Comparison of ENCODE assay signal across 34 mouse cellular contexts in genomic region chrX:134300219-134300618, GRCm38 (mm10). TPM values are rescaled to one million over a fixed set of nuclear protein-coding genes. Genes with fewer than 3 reads are reported as not detected.
DNase-seq lines count a peak whose midpoint lies in the region; ATAC-seq and TF ChIP-seq lines count a peak whose summit lies in the region.
"Had no signal": no experiment of that assay in that cellular context is flagged by ENCODE, and none has a peak within 500 bp of the region (broad histone marks: within the 10 kb centered on the region; RNA-seq: fewer than 3 reads in every experiment).

No protein-coding gene starts in this region.

- H3K4me1 ChIP-seq in hindbrain, embryonic 13.5 days (replicated peaks) = 0 out of 2 replicates have a peak, but pooled peaks cover 11% of the 10 kb centered on the region
- no peaks in the 10 kb centered on the region for H3K4me1 ChIP-seq in hindbrain, postnatal 0 days (ENCODE audit: insufficient read depth, low read length)
- H3K4me1 ChIP-seq in MEL (ENCODE audit: control insufficient read depth in 1 of 2, insufficient read depth in 2 of 2, low read length in 2 of 2) = peaks cover 9 to 17% of the 10 kb centered on the region in 2 experiments
- 0 out of 2 replicates have a peak, but pooled peaks cover 5% of the 10 kb centered on the region for H3K4me1 ChIP-seq in heart, embryonic 10.5 days
- H3K4me1 ChIP-seq: liver, embryonic 12.5 days; neural tube, embryonic 12.5 days had no signal

- no peak for TF ChIP-seq RAD21 in MEL (IDR thresholded peaks at IDR 0.05; ENCODE audit: low read depth, low read length)

- no peak overlapping the region for H3K9ac ChIP-seq in hindbrain, embryonic 13.5 days
- H3K9ac ChIP-seq in hindbrain, postnatal 0 days (replicated peaks; ENCODE audit: low read length) = no peak overlapping the region
- H3K9ac ChIP-seq in MEL (ENCODE audit: control insufficient read depth, low read depth, low read length, poor library complexity, severe bottlenecking) = peak overlapping the region; percentile 20; the same call in 1 of the 2 replicates
- H3K9ac ChIP-seq: forebrain, embryonic 12.5 days; liver, embryonic 12.5 days; liver, postnatal 0 days; midbrain, embryonic 15.5 days; neural tube, embryonic 12.5 days had no signal

- H3K36me3 ChIP-seq in hindbrain, embryonic 13.5 days = peaks cover 9% of the 10 kb centered on the region
- no peaks in the 10 kb centered on the region for H3K36me3 ChIP-seq in hindbrain, postnatal 0 days (ENCODE audit: insufficient read depth, low read length)
- H3K36me3 ChIP-seq in MEL (ENCODE audit: control insufficient read depth in 1 of 2, insufficient read depth in 2 of 2, low read length in 2 of 2) = peaks cover 0 to 25% of the 10 kb centered on the region in 2 experiments; a peak in 2 of 4 replicates
- H3K36me3 ChIP-seq in heart, embryonic 10.5 days = no peaks in the 10 kb centered on the region
- H3K36me3 ChIP-seq: liver, embryonic 12.5 days; midbrain, embryonic 15.5 days; neural tube, embryonic 12.5 days had no signal

- H3K27ac ChIP-seq in hindbrain, embryonic 13.5 days = no peak overlapping the region
- no peak overlapping the region for H3K27ac ChIP-seq in hindbrain, postnatal 0 days
- peak overlapping the region; percentile 5; the same call in 1 of the 2 replicates for H3K27ac ChIP-seq in MEL (ENCODE audit: control insufficient read depth, low read depth, low read length)
- H3K27ac ChIP-seq in heart, embryonic 10.5 days = no peak overlapping the region
- H3K27ac ChIP-seq: forebrain, embryonic 12.5 days; layer of hippocampus, adult 2 months; liver, embryonic 12.5 days; midbrain, embryonic 15.5 days; neural tube, embryonic 12.5 days; stomach, postnatal 0 days had no signal

- ATAC-seq in hindbrain, embryonic 13.5 days (ENCODE audit: low FRiP score) = no peak
- ATAC-seq in hindbrain, postnatal 0 days = no peak
- ATAC-seq in megakaryocyte progenitor cell, adult 5-6 weeks (replicated peaks; ENCODE audit: poor library complexity) = 0 out of 2 replicates have a peak, but pooled peaks have one; percentile 31
- ATAC-seq: intestine, embryonic 16.5 days; liver, embryonic 12.5 days; liver, postnatal 0 days; lung, postnatal 0 days; midbrain, embryonic 15.5 days had no signal

- H3K4me2 ChIP-seq in hindbrain, embryonic 13.5 days = peak overlapping the region; percentile 33; the same call in 1 of the 2 replicates
- H3K4me2 ChIP-seq in hindbrain, postnatal 0 days (ENCODE audit: low read depth, low read length) = no peak overlapping the region
- H3K4me2 ChIP-seq: forebrain, embryonic 12.5 days; heart, embryonic 11.5 days; liver, embryonic 12.5 days; neural tube, embryonic 12.5 days had no signal

- H3K9me3 ChIP-seq in hindbrain, embryonic 13.5 days = no peaks in the 10 kb centered on the region
- no peaks in the 10 kb centered on the region for H3K9me3 ChIP-seq in hindbrain, postnatal 0 days (ENCODE audit: low read length)
- H3K9me3 ChIP-seq in MEL (replicated peaks; ENCODE audit: insufficient read depth, low read length) = no peaks in the 10 kb centered on the region
- H3K9me3 ChIP-seq in heart, embryonic 10.5 days = no peaks in the 10 kb centered on the region
- H3K9me3 ChIP-seq: forebrain, embryonic 12.5 days; liver, embryonic 12.5 days; midbrain, embryonic 15.5 days; neural tube, embryonic 12.5 days had no signal

- no peak overlapping the region for H3K4me3 ChIP-seq in hindbrain, embryonic 13.5 days
- no peak overlapping the region for H3K4me3 ChIP-seq in hindbrain, postnatal 0 days (ENCODE audit: low read length)
- H3K4me3 ChIP-seq in MEL (ENCODE audit: control insufficient read depth in 1 of 2, insufficient read depth in 1 of 2, low read depth in 2 of 2, low read length in 2 of 2) = no peak overlapping the region
- no peak overlapping the region for H3K4me3 ChIP-seq in heart, embryonic 10.5 days
- H3K4me3 ChIP-seq: erythroblast, embryonic 14.5 days; forebrain, embryonic 12.5 days; layer of hippocampus, adult 2 months; liver, embryonic 12.5 days; midbrain, embryonic 15.5 days; neural tube, embryonic 12.5 days had no signal

- TF ChIP-seq POLR2A in MEL (IDR thresholded peaks at IDR 0.05; ENCODE audit: control insufficient read depth in 1 of 2, insufficient read depth in 1 of 2, low read depth in 1 of 2, low read length in 2 of 2, poor library complexity in 1 of 2) = no peak

- 62% methylated on average over 5 of the region's 5 CpGs for WGBS in hindbrain, embryonic 13.5 days
- 58% methylated on average over 5 of the region's 5 CpGs for WGBS in hindbrain, postnatal 0 days
- WGBS in heart, embryonic 10.5 days = 65% methylated on average over 5 of the region's 5 CpGs

- H3K79me2 ChIP-seq in MEL (ENCODE audit: control insufficient read depth, insufficient read depth, low read length, poor library complexity) = no peaks in the 10 kb centered on the region

- H3K27me3 ChIP-seq in hindbrain, embryonic 13.5 days = no peaks in the 10 kb centered on the region
- H3K27me3 ChIP-seq in hindbrain, postnatal 0 days (ENCODE audit: insufficient read depth, low read length) = no peaks in the 10 kb centered on the region
- H3K27me3 ChIP-seq in MEL (ENCODE audit: control insufficient read depth in 1 of 2, insufficient read depth in 2 of 2, low read length in 2 of 2) = no peaks in the 10 kb centered on the region
- H3K27me3 ChIP-seq in heart, embryonic 10.5 days (ENCODE audit: insufficient read depth, poor library complexity, severe bottlenecking) = peaks cover 26% of the 10 kb centered on the region
- H3K27me3 ChIP-seq: midbrain, embryonic 15.5 days had no signal

- TF ChIP-seq EP300 in MEL (IDR thresholded peaks at IDR 0.05; ENCODE audit: low read depth in 1 of 2, low read length in 2 of 2) = peak; percentile 76 to 81

- no peak for TF ChIP-seq CTCF in hindbrain, postnatal 0 days (IDR thresholded peaks at IDR 0.05; ENCODE audit: low read depth)
- no peak for TF ChIP-seq CTCF in MEL (IDR thresholded peaks at IDR 0.05 in 2 of 3, conservative IDR thresholded peaks at IDR 0.05 in 1 of 3; ENCODE audit: control insufficient read depth in 1 of 3, insufficient read depth in 1 of 3, low read depth in 2 of 3, low read length in 3 of 3, poor library complexity in 1 of 3, severe bottlenecking in 1 of 3)

- DNase-seq in hindbrain, postnatal 0 days (ENCODE audit: low spot score) = no peak
- DNase-seq in 3T3-L1 (ENCODE audit: low read depth, low spot score) = peak; percentile 29
- DNase-seq in MEL (ENCODE audit: low read depth, low spot score) = peak; percentile 87
- DNase-seq in left cerebral cortex, adult 11 months (ENCODE audit: low spot score) = no peak
- DNase-seq in heart, embryonic 10.5 days (ENCODE audit: low spot score) = no peak
- DNase-seq in kidney, adult 11 months = no peak
- DNase-seq: adrenal gland, postnatal 14 days; B cell, adult 2 months; cerebellum, adult 11-12 months; cerebellum, adult 9-11 months; gastrocnemius, postnatal 25 days; heart, adult 11 months; heart, postnatal 36 days; kidney, adult 9 months; kidney, postnatal 10 days; left cerebral cortex, postnatal 4 days; liver, postnatal 0 days; lung, postnatal 4 days; spleen, adult 18-20 months; thymus, adult 18-20 months; thymus, postnatal 36 days had no signal

TF ChIP-seq in MEL, 35 proteins besides CTCF, POLR2A, EP300 and RAD21 (continues in another document):
- TF ChIP-seq GABPA (IDR thresholded peaks at IDR 0.05; ENCODE audit: low read depth, low read length) = peak; percentile 89
- peak; percentile 8; the same call in 1 of the 2 replicates for TF ChIP-seq TCF12 (IDR thresholded peaks at IDR 0.05; ENCODE audit: low read depth, low read length)
- no peak for TF ChIP-seq NRF1 (IDR thresholded peaks at IDR 0.05; ENCODE audit: insufficient read depth, low read depth, low read length, poor library complexity, severe bottlenecking)
- peak; percentile 85 for TF ChIP-seq GATA1 (IDR thresholded peaks at IDR 0.05; ENCODE audit: low read depth, low read length)
- TF ChIP-seq TBP (IDR thresholded peaks at IDR 0.05; ENCODE audit: low read depth, low read length) = no peak
- TF ChIP-seq MAFK (IDR thresholded peaks at IDR 0.05; ENCODE audit: borderline replicate concordance, low read depth, low read length) = peak; percentile 94
- peak; percentile 85 for TF ChIP-seq ETS1 (IDR thresholded peaks at IDR 0.05; ENCODE audit: low read depth, low read length)

RNA-seq across cellular contexts. Expression of gene Tmem35a, which starts 5.2 kb away (rescaled TPM):
- 102 and 106 TPM in 2 replicates for polyA plus RNA-seq in hindbrain, embryonic 13.5 days (2015; fragmentation: Nextera tagmentation; extraction: Ambion mirVana)
- total RNA-seq in hindbrain, postnatal 0 days (2014; rRNA removed) = 135 and 139 TPM in 2 replicates
- polyA plus RNA-seq in hindbrain, postnatal 0 days (2015; fragmentation: Nextera tagmentation; extraction: Ambion mirVana) = 92.4 and 93.4 TPM in 2 replicates
- not detected in 2 replicates for total RNA-seq in MEL (2012; rRNA removed)
- polyA plus RNA-seq in MEL (2012; ENCODE audit: insufficient read depth in 1 of 2, insufficient read length in 2 of 2, low read depth in 1 of 2, low replicate concordance in 2 of 2, missing spikeins in 1 of 2) = not detected
- total RNA-seq in megakaryocyte progenitor cell, adult 5-6 weeks (2015) = not detected in 2 replicates
- total RNA-seq in megakaryocyte progenitor cell, adult 5-6 weeks (2017) = not detected in 2 replicates
- polyA plus RNA-seq in heart, embryonic 10.5 days (2016; fragmentation: Nextera tagmentation; extraction: Ambion mirVana) = 1.3 and 2.5 TPM in 2 replicates
- total RNA-seq: gastrocnemius, adult 18-20 months had no signal
- polyA plus RNA-seq: erythroblast, embryonic 14.5 days had no signal

RNA-seq across cellular contexts. Expression of gene Cenpi, which starts 7.7 kb away (rescaled TPM):
- 6.7 and 9.3 TPM in 2 replicates for polyA plus RNA-seq in hindbrain, embryonic 13.5 days (2015; fragmentation: Nextera tagmentation; extraction: Ambion mirVana)
- total RNA-seq in hindbrain, postnatal 0 days (2014; rRNA removed) = 4.7 and 7.4 TPM in 2 replicates
- 6.6 and 6.7 TPM in 2 replicates for polyA plus RNA-seq in hindbrain, postnatal 0 days (2015; fragmentation: Nextera tagmentation; extraction: Ambion mirVana)
- 54.7 and 56.3 TPM in 2 replicates for total RNA-seq in MEL (2012; rRNA removed)
- polyA plus RNA-seq in MEL (2012; ENCODE audit: insufficient read depth in 1 of 2, insufficient read length in 2 of 2, low read depth in 1 of 2, low replicate concordance in 2 of 2, missing spikeins in 1 of 2) = 10 to 100 TPM in 1 of 2 experiments, not detected in 1; 50.8 TPM
- 34.5 and 38.5 TPM in 2 replicates for total RNA-seq in megakaryocyte progenitor cell, adult 5-6 weeks (2015)
- total RNA-seq in megakaryocyte progenitor cell, adult 5-6 weeks (2017) = 35.3 and 42.9 TPM in 2 replicates
- 28.8 and 33.0 TPM in 2 replicates for polyA plus RNA-seq in heart, embryonic 10.5 days (2016; fragmentation: Nextera tagmentation; extraction: Ambion mirVana)
- total RNA-seq: gastrocnemius, adult 18-20 months had no signal

RNA-seq across cellular contexts. Expression of gene Trmt2b, which starts 23.4 kb away (rescaled TPM):
- polyA plus RNA-seq in hindbrain, embryonic 13.5 days (2015; fragmentation: Nextera tagmentation; extraction: Ambion mirVana) = 4.7 and 6.0 TPM in 2 replicates
- total RNA-seq in hindbrain, postnatal 0 days (2014; rRNA removed) = 6.1 and 6.4 TPM in 2 replicates
- polyA plus RNA-seq in hindbrain, postnatal 0 days (2015; fragmentation: Nextera tagmentation; extraction: Ambion mirVana) = 6.3 TPM in 2 replicates
- 19.2 and 19.8 TPM in 2 replicates for total RNA-seq in MEL (2012; rRNA removed)
- polyA plus RNA-seq in MEL (2012; ENCODE audit: insufficient read depth in 1 of 2, insufficient read length in 2 of 2, low read depth in 1 of 2, low replicate concordance in 2 of 2, missing spikeins in 1 of 2) = 10 to 100 TPM in 1 of 2 experiments, not detected in 1; 36.4 TPM
- 29.4 and 32.6 TPM in 2 replicates for total RNA-seq in megakaryocyte progenitor cell, adult 5-6 weeks (2015)
- total RNA-seq in megakaryocyte progenitor cell, adult 5-6 weeks (2017) = 35.6 and 37.4 TPM in 2 replicates
- polyA plus RNA-seq in heart, embryonic 10.5 days (2016; fragmentation: Nextera tagmentation; extraction: Ambion mirVana) = 20.7 and 29.8 TPM in 2 replicates

Comparison
In these comparisons a context has a peak if more than half of its experiments do, and no peak if none do; other contexts are left out.
1. DNase-seq: peak in 3T3-L1 (single experiment) and MEL (single experiment); none in hindbrain, postnatal 0 days (single experiment), left cerebral cortex, adult 11 months (single experiment), heart, embryonic 10.5 days (single experiment) and kidney, adult 11 months (single experiment).
2. RNA of gene Tmem35a, which starts 5.2 kb away (polyA plus RNA-seq): 102 to 106 TPM in hindbrain, embryonic 13.5 days and 92.4 to 93.4 TPM in hindbrain, postnatal 0 days; 1.3 to 2.5 TPM in heart, embryonic 10.5 days and not detected in MEL; every median in the first group is over 10 times any median in the second.